Mouse (Mus musculus) retina, adult 2 months (tissue): ENCODE data around the gene Snap47.

Experiments
- DNase-seq: peaks from one replicate; pipeline ENCODE4 v3.0.0-alpha.2; 2012; ENCODE audit warnings: low read depth, low spot score

The Snap47 gene

GRCm38 (mm10) chr11:59451086-59451485 lies at the start of gene Snap47:
Gene Snap47, minus strand, starts transcription at chr11:59451186.
- no peak for DNase-seq

- DNase-seq, result no peak
Measured at GRCm38 (mm10) chr11:59497747-59498146, 46.8 kb upstream of the Snap47 start.

- DNase-seq, result no peak
Measured at GRCm38 (mm10) chr11:59496672-59497310, 45.8 kb upstream of the Snap47 start.

- DNase-seq, result no peak
Measured at GRCm38 (mm10) chr11:59486222-59486621, 35.2 kb upstream of the Snap47 start.

GRCm38 (mm10) chr11:59485641-59486040 lies 34.7 kb upstream of the Snap47 start:
- DNase-seq, result no peak

GRCm38 (mm10) chr11:59483212-59483611 lies 32.2 kb upstream of the Snap47 start:
- no peak for DNase-seq

- no peak for DNase-seq
Measured at GRCm38 (mm10) chr11:59477240-59477639, 26.3 kb upstream of the Snap47 start.

GRCm38 (mm10) chr11:59472326-59472677 lies 21.3 kb upstream of the Snap47 start, which contains the start of gene Zfp867:
Gene Zfp867, minus strand, starts transcription at chr11:59472474.
- DNase-seq, result peak; percentile 77

- no peak for DNase-seq
Measured at GRCm38 (mm10) chr11:59471413-59472325, 20.7 kb upstream of the Snap47 start.

- DNase-seq, result no peak
Measured at GRCm38 (mm10) chr11:59460459-59460858, 9.5 kb upstream of the Snap47 start.

GRCm38 (mm10) chr11:59458973-59459372 lies 8.0 kb upstream of the Snap47 start:
- no peak for DNase-seq

- DNase-seq, result no peak
Measured at GRCm38 (mm10) chr11:59456891-59457290, 5.9 kb upstream of the Snap47 start.

GRCm38 (mm10) chr11:59456346-59456745 lies 5.4 kb upstream of the Snap47 start:
- no peak for DNase-seq

- DNase-seq, result no peak
Measured at GRCm38 (mm10) chr11:59450230-59450771, 685 bp downstream of the Snap47 start.

- peak; percentile 80 for DNase-seq
Measured at GRCm38 (mm10) chr11:59449741-59450229, 1.2 kb downstream of the Snap47 start, which contains the start of gene Jmjd4. Gene Jmjd4, plus strand, starts transcription at chr11:59450045.

GRCm38 (mm10) chr11:59443102-59443501 lies 7.9 kb downstream of the Snap47 start:
- no peak for DNase-seq

- no peak for DNase-seq
Measured at GRCm38 (mm10) chr11:59437954-59438353, 13.0 kb downstream of the Snap47 start.

GRCm38 (mm10) chr11:59432261-59432660 lies 18.7 kb downstream of the Snap47 start:
- no peak for DNase-seq

- no peak for DNase-seq
Measured at GRCm38 (mm10) chr11:59429959-59430358, 21.0 kb downstream of the Snap47 start.

- no peak for DNase-seq
Measured at GRCm38 (mm10) chr11:59428057-59428660, 22.8 kb downstream of the Snap47 start.

GRCm38 (mm10) chr11:59425671-59426101 lies 25.3 kb downstream of the Snap47 start:
- no peak for DNase-seq
